Mouse (Mus musculus) left cerebral cortex, postnatal 10 days (tissue): ENCODE data around the gene Ak7. TPM values are rescaled to one million over a fixed set of nuclear protein-coding genes. Genes with fewer than 3 reads are reported as not detected.

ENCODE experiments used
- DNase-seq, 2 experiments: peaks; one replicate each; pipeline ENCODE4 v3.0.0; 2021 to 2022; ENCODE audit warnings: low spot score in 2 of 2, mixed read lengths in 1 of 2; ENCODE audit errors: extremely low spot score in 1 of 2
- intact Hi-C: fragments of 180-260 bp; cut with DNase I; formaldehyde crosslinking; loops from one replicate; pipeline ENCODE4 v1.15.1; 2025
- total RNA-seq, 2 experiments: library from RNA; stranded (reverse); gene quantifications; 2 replicates each; pipeline ENCODE4 v1.2.3; 2021

Gene Ak7
- under 1 TPM; 0.36 to 0.41 TPM for total RNA-seq

- DNase-seq: peak in 1 of 2 experiments; percentile 88
- intact Hi-C loops: no loop called here
Measured at GRCm38 (mm10) chr12:105705799-105706487, at the start of gene Ak7. Ak7 (plus strand) TSS chr12:105705976.

- intact Hi-C loops: no loop called here
- DNase-seq: no peak
Measured at GRCm38 (mm10) chr12:105676274-105676673, 29.5 kb upstream of the Ak7 start.

- intact Hi-C loops: no loop called here
- DNase-seq: no peak
Measured at GRCm38 (mm10) chr12:105678211-105678610, 27.6 kb upstream of the Ak7 start.

- intact Hi-C loops: no loop called here
- DNase-seq: no peak
Measured at GRCm38 (mm10) chr12:105678762-105679161, 27.0 kb upstream of the Ak7 start.

- intact Hi-C loops: loop anchor here (5.0 kb wide), 1 partner anchor 38 kb away; no protein-coding TSS in a partner anchor
Measured at GRCm38 (mm10) chr12:105683933-105684901, 21.6 kb upstream of the Ak7 start, which contains the start of gene Gskip. Gskip (plus strand) TSS chr12:105684829.

GRCm38 (mm10) chr12:105685001-105685691 lies 20.6 kb upstream of the Ak7 start, which contains the start of gene Atg2b:
Atg2b (minus strand) TSS chr12:105685211.
- intact Hi-C loops: no loop called here
- DNase-seq: peak; percentile 97 to 98

More at GRCm38 (mm10) chr12:105683933-105684901, 21.6 kb upstream of the Ak7 start, which contains the start of gene Gskip:
- peak; percentile 12 to 38 for DNase-seq

- DNase-seq: no peak
- intact Hi-C loops: no loop called here
Measured at GRCm38 (mm10) chr12:105686791-105687190, 19.0 kb upstream of the Ak7 start.

- DNase-seq: no peak
- intact Hi-C loops: no loop called here
Measured at GRCm38 (mm10) chr12:105687416-105687815, 18.4 kb upstream of the Ak7 start.

GRCm38 (mm10) chr12:105688546-105688945 lies 17.2 kb upstream of the Ak7 start:
- intact Hi-C loops: no loop called here
- no peak for DNase-seq

- intact Hi-C loops: no loop called here
Measured at GRCm38 (mm10) chr12:105689435-105689834, 16.3 kb upstream of the Ak7 start.

GRCm38 (mm10) chr12:105694021-105694420 lies 11.8 kb upstream of the Ak7 start:
- intact Hi-C loops: no loop called here
- no peak for DNase-seq

More at GRCm38 (mm10) chr12:105689435-105689834, 16.3 kb upstream of the Ak7 start:
- DNase-seq: no peak

GRCm38 (mm10) chr12:105695848-105696247 lies 9.9 kb upstream of the Ak7 start:
- intact Hi-C loops: no loop called here
- no peak for DNase-seq

- DNase-seq: no peak
- intact Hi-C loops: no loop called here
Measured at GRCm38 (mm10) chr12:105697104-105697780, 8.5 kb upstream of the Ak7 start.

GRCm38 (mm10) chr12:105700433-105700832 lies 5.3 kb upstream of the Ak7 start:
- intact Hi-C loops: no loop called here
- DNase-seq: no peak

GRCm38 (mm10) chr12:105718616-105719015 lies 12.8 kb downstream of the Ak7 start:
- peak; percentile 33 to 58 for DNase-seq
- intact Hi-C loops: no loop called here

- intact Hi-C loops: loop anchor here (5.0 kb wide), 1 partner anchor 38 kb away; the partner anchor contains the start of gene Gskip
- DNase-seq: no peak
Measured at GRCm38 (mm10) chr12:105720196-105720595, 14.4 kb downstream of the Ak7 start.

GRCm38 (mm10) chr12:105721452-105722132 lies 15.8 kb downstream of the Ak7 start:
- intact Hi-C loops: loop anchor here (5.0 kb wide), 1 partner anchor 39 kb away; the partner anchor contains the start of gene Gskip
- DNase-seq: no peak

- intact Hi-C loops: loop anchor here (5.0 kb wide), 1 partner anchor 40 kb away; the partner anchor contains the start of gene Gskip
- DNase-seq: peak in 1 of 2 experiments; percentile 27
Measured at GRCm38 (mm10) chr12:105722657-105723056, 16.9 kb downstream of the Ak7 start.
